Mouse (Mus musculus) T-helper 17 cell (primary cell): ENCODE results near the gene Nanos1.

Experiments used
- in situ Hi-C, 2 experiments: fragments of 300-600 bp; cut with MboI, MseI; formaldehyde crosslinking; loops; 1 replicate in 1 of 2; 2 replicates in 1 of 2; pipeline ENCODE4 v1.15.1; 2025; ENCODE audit warnings: high pct_unique_total_duplicates in 2 of 2

Nanos1 gene

DNA sequence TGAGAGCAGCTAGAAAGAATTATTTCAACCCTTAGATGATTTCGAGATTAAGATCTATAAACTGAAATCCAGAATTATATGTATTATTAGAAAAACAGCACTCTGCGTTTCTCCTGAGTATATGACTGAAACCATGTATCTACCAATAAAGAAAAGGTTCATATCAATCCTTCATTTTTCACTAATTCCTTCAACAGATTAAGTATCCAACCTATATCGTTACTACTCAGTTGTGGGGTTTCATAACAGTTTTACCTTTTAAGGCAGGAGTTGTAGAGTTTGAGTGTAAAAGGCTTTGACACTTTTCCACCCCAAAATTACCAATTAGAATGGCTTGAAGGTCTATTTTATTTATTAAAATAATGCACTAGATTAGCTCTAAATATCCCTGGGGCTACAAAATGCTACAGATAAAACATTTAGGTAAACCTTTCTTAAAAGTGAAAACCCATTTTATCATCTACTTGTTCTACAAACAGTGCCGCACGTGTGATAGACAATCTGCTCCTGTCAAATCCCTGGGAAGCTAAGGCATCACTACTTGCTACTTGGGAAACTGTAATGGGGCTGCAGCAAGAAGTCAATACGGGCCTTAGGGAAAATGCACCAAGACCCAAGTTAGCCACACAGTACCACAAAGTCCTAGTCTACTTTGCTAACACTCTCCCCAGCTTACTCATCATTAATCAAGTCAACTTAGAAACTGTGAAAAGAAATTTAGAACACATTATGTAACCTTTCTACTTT, 32.6 kb downstream of the Nanos1 start:
- in situ Hi-C loops = no loop called here

- in situ Hi-C loops = no loop called here
Observed at GRCm38 (mm10) chr19:60789452-60789851, 33.7 kb downstream of the Nanos1 start.

GRCm38 (mm10) chr19:60789919-60790506, 34.2 kb downstream of the Nanos1 start:
- in situ Hi-C loops = no loop called here

DNA sequence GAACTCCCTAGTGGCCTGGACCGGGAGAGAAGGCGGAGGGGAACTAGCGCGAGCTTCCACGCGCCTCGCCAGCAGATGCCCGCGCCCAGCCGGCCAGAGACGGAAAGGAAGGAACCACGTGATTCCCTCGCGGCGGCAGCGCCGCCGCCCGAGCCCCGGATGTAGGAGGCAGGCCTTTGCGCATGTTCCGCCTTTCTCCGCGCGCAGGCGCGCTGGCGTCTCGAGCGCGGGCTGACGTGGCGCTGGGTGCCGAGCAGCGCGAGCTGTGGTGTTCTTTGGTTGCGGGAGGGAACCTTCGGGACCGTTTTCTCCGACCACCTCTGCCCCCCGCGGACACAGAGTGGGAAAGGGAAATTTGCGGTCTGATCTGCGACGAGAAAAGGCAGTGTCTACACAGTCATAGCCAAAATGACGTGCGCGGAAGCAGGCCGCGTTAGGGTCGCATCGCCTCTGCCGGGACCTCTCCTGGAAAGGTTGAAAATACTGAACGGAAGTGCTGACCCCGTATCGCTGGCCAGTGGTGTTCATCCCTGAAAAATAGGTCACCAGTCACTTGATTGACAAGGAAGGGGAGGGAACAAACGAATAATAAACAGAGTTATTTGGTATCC, 34.9 kb downstream of the Nanos1 start, which contains the start of gene Eif3a:
Gene Eif3a (minus strand): TSS at position 108 of the 611 bp plus-strand sequence.
- in situ Hi-C loops = no loop called here

- in situ Hi-C loops = no loop called here
Observed at GRCm38 (mm10) chr19:60791164-60791563, 35.4 kb downstream of the Nanos1 start.

GRCm38 (mm10) chr19:60793170-60793707, 37.5 kb downstream of the Nanos1 start:
- in situ Hi-C loops = no loop called here

DNA sequence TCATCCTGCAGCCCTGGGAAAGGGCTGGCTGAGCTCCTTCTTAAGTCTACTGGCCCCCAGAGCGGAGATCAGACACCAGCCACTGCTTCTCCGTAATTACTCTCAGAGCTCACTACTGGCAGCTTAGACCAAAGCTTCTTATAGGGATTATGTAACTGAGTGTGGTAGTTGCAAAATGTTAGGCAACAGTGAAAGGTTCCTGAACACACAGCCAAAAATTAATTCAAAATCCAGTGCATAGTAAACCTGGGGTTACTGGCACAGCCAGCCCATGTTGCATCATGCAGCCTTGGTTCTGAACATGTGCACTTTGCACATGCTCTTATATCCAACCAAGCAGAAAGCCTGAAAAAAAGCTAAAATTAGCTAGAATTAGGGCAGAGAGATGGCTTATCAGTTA, 39.5 kb downstream of the Nanos1 start:
- in situ Hi-C loops = no loop called here

DNA sequence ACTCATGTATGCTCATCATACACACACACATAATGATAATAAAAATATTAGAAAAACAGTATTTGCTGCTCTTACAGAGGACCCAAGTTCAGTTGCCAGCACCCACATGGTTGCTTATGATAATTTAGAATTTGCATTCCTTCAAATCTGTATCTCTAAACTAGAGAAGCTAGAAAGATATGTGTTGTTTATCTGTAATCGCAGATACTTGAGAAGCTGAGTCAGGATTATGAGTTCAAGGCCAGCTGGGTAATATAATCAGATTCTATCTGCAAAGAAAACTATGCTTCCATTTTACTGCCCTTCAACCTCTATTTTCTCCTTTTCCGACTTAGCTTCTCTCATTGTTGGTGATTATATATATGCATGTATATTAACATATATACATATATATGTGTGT, 41.6 kb downstream of the Nanos1 start:
- in situ Hi-C loops = no loop called here

- in situ Hi-C loops = loop anchor here in 1 of 2 experiments (5.0 kb wide), 1 partner anchor 62 kb away; the partner anchor contains the start of gene Sfxn4
Observed at GRCm38 (mm10) chr19:60799867-60800569, 44.2 kb downstream of the Nanos1 start.

DNA sequence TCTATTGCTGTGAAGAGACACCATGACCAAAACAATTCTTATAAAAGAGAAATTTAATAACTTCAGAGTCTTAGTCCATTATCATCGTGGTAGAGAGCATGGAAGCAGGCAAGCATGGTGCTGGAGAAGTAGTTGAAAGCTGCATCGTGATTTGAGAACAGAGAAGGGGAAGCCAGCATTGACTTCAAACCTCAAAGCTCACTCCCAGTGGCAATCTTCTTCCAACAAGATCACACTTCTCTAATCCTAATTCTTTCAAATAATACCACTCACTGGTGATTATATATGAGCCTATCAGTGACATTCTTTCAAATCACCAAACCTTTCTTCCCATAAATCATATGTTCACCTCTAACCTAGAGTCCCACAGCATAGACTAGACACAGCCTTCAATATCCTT, 49.1 kb downstream of the Nanos1 start:
- in situ Hi-C loops = loop anchor here in 1 of 2 experiments (5.0 kb wide), 1 partner anchor 57 kb away; the partner anchor contains the start of gene Sfxn4
